Mouse (Mus musculus) liver, embryonic 14.5 days (tissue): Measurements from ENCODE around the gene Rom1.

ENCODE experiments used
- CTCF ChIP-seq: IDR thresholded peaks from 2 replicates; pipeline ENCODE4 v1.5.1; 2016; ENCODE audit warnings: antibody characterized with exemption, low read depth, control low read depth
- EP300 ChIP-seq: IDR thresholded peaks from 2 replicates; pipeline ENCODE4 v1.6.1; 2016; ENCODE audit warnings: antibody characterized with exemption, low read depth

- TF ChIP-seq CTCF (no peak), EP300 (no peak)
These were observed 9.0 kb downstream of the Rom1 start, which contains the start of gene B3gat3 for GRCm38 (mm10) chr19:8920073-8920736.
